Mouse (Mus musculus): Measurements from ENCODE around the gene Gm17361.
"Not testable (repeated sequence)": the region's sequence is repeated elsewhere in the genome, so short reads cannot be mapped to it uniquely, and the experiment has no call there.

Gene Gm17361

GRCm38 (mm10) chrX:125003863-125004262, at the start of gene Gm17361:
TSS of gene Gm17361 (plus strand) at chrX:125004163.
- DNase-seq = not testable (repeated sequence)
